Mouse (Mus musculus) forebrain, embryonic 15.5 days (tissue): ENCODE results near the gene Ctse. TPM values are rescaled to one million over a fixed set of nuclear protein-coding genes. Genes with fewer than 3 reads are reported as not detected.

Source experiments
- ATAC-seq: fragments of 200-750 bp; cut with Nextera tagmentation; replicated peaks from 2 replicates; pipeline ENCODE4 v1.8.0; 2017; ENCODE audit warnings: mild to moderate bottlenecking, moderate TSS enrichment, moderate library complexity
- H3K27ac ChIP-seq: fragments of 300-500 bp; sonication (generic); replicated peaks from 2 replicates; pipeline ENCODE4 v1.5.1; 2015; ENCODE audit warnings: mild to moderate bottlenecking, inconsistent platforms
- H3K27me3 ChIP-seq: fragments of 300-500 bp; sonication (generic); 2 replicates; pipeline ENCODE4 v1.6.1; 2015; ENCODE audit warnings: inconsistent platforms
- H3K36me3 ChIP-seq: fragments of 300-500 bp; sonication (generic); 2 replicates; pipeline ENCODE4 v1.6.1; 2015; ENCODE audit warnings: mild to moderate bottlenecking, inconsistent platforms
- H3K4me1 ChIP-seq: fragments of 300-500 bp; sonication (generic); 2 replicates; pipeline ENCODE4 v1.6.1; 2015; ENCODE audit warnings: inconsistent platforms
- H3K4me2 ChIP-seq: fragments of 300-500 bp; sonication (generic); replicated peaks from 2 replicates; pipeline ENCODE4 v1.6.1; 2015; ENCODE audit warnings: mild to moderate bottlenecking, inconsistent platforms
- H3K4me3 ChIP-seq: fragments of 300-500 bp; sonication (generic); 2 replicates; pipeline ENCODE4 v1.5.1; 2015; ENCODE audit warnings: mild to moderate bottlenecking, inconsistent platforms
- H3K9ac ChIP-seq: fragments of 300-500 bp; sonication (generic); replicated peaks from 2 replicates; pipeline ENCODE4 v1.6.1; 2015; ENCODE audit warnings: mild to moderate bottlenecking, inconsistent platforms
- H3K9me3 ChIP-seq: fragments of 300-500 bp; sonication (generic); 2 replicates; pipeline ENCODE4 v1.6.1; 2016; ENCODE audit warnings: inconsistent platforms
- WGBS: fragments of 180-500 bp; shearing (Covaris S2); methylation state at CpG from one replicate; pipeline ENCODE4 v1.1.7; 2015; ENCODE audit warnings: mixed read lengths; 5-methylcytosine and 5-hydroxymethylcytosine counted together
- polyA plus RNA-seq: library from polyadenylated mRNA; unstranded; fragments of >200 nt; fragmentation: Nextera tagmentation; extraction: Ambion mirVana; gene quantifications from 2 replicates; pipeline ENCODE4 v1.2.1, GENCODE M21; 2015

Ctse gene
- polyA plus RNA-seq, 1 experiment from 2014 or later: not detected

GRCm38 (mm10) chr1:131659512-131660085 is 21.5 kb downstream of the Ctse start:
- no peak overlapping the region for H3K9ac ChIP-seq
- H3K4me1 ChIP-seq: peaks cover 7% of the 10 kb centered on the region
- no peak overlapping the region for H3K4me2 ChIP-seq
- H3K27ac ChIP-seq: no peak overlapping the region
- no peak for ATAC-seq
- no peaks in the 10 kb centered on the region for H3K27me3 ChIP-seq
- no peaks in the 10 kb centered on the region for H3K36me3 ChIP-seq
- WGBS: 59% methylated on average over 5 of the region's 5 CpGs
- H3K9me3 ChIP-seq: no peaks in the 10 kb centered on the region
- H3K4me3 ChIP-seq: no peak overlapping the region

GRCm38 (mm10) chr1:131660266-131660665 is 22.2 kb downstream of the Ctse start:
- WGBS: 87% methylated on average over 2 of the region's 2 CpGs
- H3K4me2 ChIP-seq: no peak overlapping the region
- no peaks in the 10 kb centered on the region for H3K27me3 ChIP-seq
- no peak overlapping the region for H3K4me3 ChIP-seq
- H3K4me1 ChIP-seq: peaks cover 7% of the 10 kb centered on the region
- H3K27ac ChIP-seq: no peak overlapping the region
- no peak overlapping the region for H3K9ac ChIP-seq
- no peak for ATAC-seq
- H3K36me3 ChIP-seq: no peaks in the 10 kb centered on the region
- H3K9me3 ChIP-seq: no peaks in the 10 kb centered on the region

- 82% methylated on average over 7 of the region's 7 CpGs for WGBS
- H3K4me2 ChIP-seq: no peak overlapping the region
- no peak overlapping the region for H3K27ac ChIP-seq
- no peaks in the 10 kb centered on the region for H3K27me3 ChIP-seq
- no peaks in the 10 kb centered on the region for H3K9me3 ChIP-seq
- H3K4me3 ChIP-seq: no peak overlapping the region
- H3K9ac ChIP-seq: no peak overlapping the region
- H3K36me3 ChIP-seq: no peaks in the 10 kb centered on the region
- ATAC-seq: no peak
- H3K4me1 ChIP-seq: peaks cover 7% of the 10 kb centered on the region
These were observed 22.8 kb downstream of the Ctse start for GRCm38 (mm10) chr1:131660716-131661472.

DNA sequence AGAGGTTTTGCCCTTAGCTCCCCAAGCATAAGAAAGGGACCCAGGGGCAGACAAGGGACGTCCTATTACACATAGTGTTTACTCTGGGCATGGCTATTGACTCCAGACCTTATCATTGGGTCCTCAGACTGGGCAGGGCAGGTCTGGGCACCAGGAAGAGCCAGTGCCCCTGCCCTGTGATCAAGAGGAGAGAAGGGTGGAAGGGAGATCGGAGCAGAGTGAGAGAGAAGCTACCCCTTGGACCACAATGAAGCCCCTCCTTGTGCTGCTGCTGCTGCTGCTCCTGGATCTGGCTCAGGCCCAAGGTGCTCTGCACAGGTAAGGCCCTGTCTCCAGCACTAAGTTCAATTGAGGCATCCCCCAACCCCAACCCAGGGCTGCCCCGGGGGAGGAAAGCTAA is 23.6 kb downstream of the Ctse start:
- H3K4me2 ChIP-seq: no peak overlapping the region
- no peaks in the 10 kb centered on the region for H3K27me3 ChIP-seq
- H3K9me3 ChIP-seq: no peaks in the 10 kb centered on the region
- 70% methylated on average over 3 of the region's 3 CpGs for WGBS
- H3K36me3 ChIP-seq: no peaks in the 10 kb centered on the region
- ATAC-seq: no peak
- H3K4me3 ChIP-seq: no peak overlapping the region
- H3K4me1 ChIP-seq: peaks cover 7% of the 10 kb centered on the region
- H3K27ac ChIP-seq: no peak overlapping the region
- no peak overlapping the region for H3K9ac ChIP-seq

DNA sequence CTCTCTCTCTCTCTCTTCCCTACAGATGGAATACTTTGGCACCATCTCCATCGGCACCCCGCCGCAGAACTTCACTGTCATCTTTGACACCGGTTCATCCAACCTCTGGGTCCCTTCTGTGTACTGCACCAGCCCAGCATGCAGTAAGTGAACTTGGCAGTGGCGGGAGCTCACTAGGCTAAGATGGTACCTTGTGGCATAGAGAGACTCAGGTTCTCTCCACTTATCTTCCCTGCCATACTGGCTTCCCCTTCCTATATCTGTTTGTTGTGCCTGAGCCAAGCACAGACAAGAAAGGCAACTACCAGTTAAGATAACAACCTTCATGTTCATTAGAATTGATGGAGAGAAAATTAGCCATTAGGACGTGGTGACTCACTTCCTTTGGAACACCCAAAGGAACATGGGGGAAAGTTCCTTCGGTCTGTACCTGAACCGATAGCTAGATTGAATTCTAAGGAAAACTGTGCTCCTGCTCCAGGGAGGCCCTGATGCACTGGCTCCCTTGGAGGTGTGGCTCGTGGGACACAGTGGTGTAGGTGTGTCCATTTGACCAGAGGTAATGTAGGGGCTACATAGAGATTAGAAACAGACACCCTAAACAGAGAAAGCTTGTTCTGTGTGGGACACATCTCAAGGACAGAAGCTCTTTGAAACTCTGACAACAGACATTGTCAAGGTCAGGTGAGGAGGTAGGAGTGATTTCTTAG is 25.3 kb downstream of the Ctse start:
- WGBS: 88% methylated on average over 9 of the region's 9 CpGs
- no peaks in the 10 kb centered on the region for H3K4me1 ChIP-seq
- no peaks in the 10 kb centered on the region for H3K27me3 ChIP-seq
- ATAC-seq: no peak
- H3K4me2 ChIP-seq: no peak overlapping the region
- no peak overlapping the region for H3K4me3 ChIP-seq
- no peak overlapping the region for H3K9ac ChIP-seq
- no peaks in the 10 kb centered on the region for H3K9me3 ChIP-seq
- no peaks in the 10 kb centered on the region for H3K36me3 ChIP-seq
- H3K27ac ChIP-seq: no peak overlapping the region

GRCm38 (mm10) chr1:131664136-131664535 is 26.0 kb downstream of the Ctse start:
- no peak for ATAC-seq
- Histone ChIP-seq H3K27me3 (no peaks in the 10 kb centered on the region), H3K4me2 (no peak overlapping the region), H3K27ac (no peak overlapping the region), H3K36me3 (no peaks in the 10 kb centered on the region), H3K4me1 (no peaks in the 10 kb centered on the region), H3K9me3 (no peaks in the 10 kb centered on the region), H3K4me3 (no peak overlapping the region), H3K9ac (no peak overlapping the region)
- WGBS: 93% methylated on average over 5 of the region's 5 CpGs

- ATAC-seq: no peak
- Histone ChIP-seq H3K4me3 (no peak overlapping the region), H3K9ac (no peak overlapping the region), H3K4me1 (no peaks in the 10 kb centered on the region), H3K4me2 (no peak overlapping the region), H3K36me3 (no peaks in the 10 kb centered on the region), H3K9me3 (no peaks in the 10 kb centered on the region), H3K27ac (no peak overlapping the region), H3K27me3 (no peaks in the 10 kb centered on the region)
- WGBS: 50% methylated on average over 1 of the region's 1 CpGs
These were observed 27.8 kb downstream of the Ctse start for GRCm38 (mm10) chr1:131665886-131666285.

GRCm38 (mm10) chr1:131671113-131671512 is 33.0 kb downstream of the Ctse start:
- no peak for ATAC-seq

GRCm38 (mm10) chr1:131672361-131672760 is 34.3 kb downstream of the Ctse start:
- Histone ChIP-seq H3K4me3 (no peak overlapping the region), H3K4me1 (no peaks in the 10 kb centered on the region), H3K9me3 (no peaks in the 10 kb centered on the region), H3K27me3 (no peaks in the 10 kb centered on the region), H3K4me2 (no peak overlapping the region), H3K36me3 (no peaks in the 10 kb centered on the region), H3K27ac (no peak overlapping the region), H3K9ac (no peak overlapping the region)
- no peak for ATAC-seq
- WGBS: 86% methylated on average over 7 of the region's 7 CpGs

More at GRCm38 (mm10) chr1:131671113-131671512, 33.0 kb downstream of the Ctse start:
- Histone ChIP-seq H3K4me2 (no peak overlapping the region), H3K9ac (no peak overlapping the region), H3K27me3 (no peaks in the 10 kb centered on the region), H3K27ac (no peak overlapping the region), H3K36me3 (no peaks in the 10 kb centered on the region), H3K9me3 (no peaks in the 10 kb centered on the region), H3K4me3 (no peak overlapping the region), H3K4me1 (no peaks in the 10 kb centered on the region)
- WGBS: 91% methylated on average over 8 of the region's 8 CpGs

DNA sequence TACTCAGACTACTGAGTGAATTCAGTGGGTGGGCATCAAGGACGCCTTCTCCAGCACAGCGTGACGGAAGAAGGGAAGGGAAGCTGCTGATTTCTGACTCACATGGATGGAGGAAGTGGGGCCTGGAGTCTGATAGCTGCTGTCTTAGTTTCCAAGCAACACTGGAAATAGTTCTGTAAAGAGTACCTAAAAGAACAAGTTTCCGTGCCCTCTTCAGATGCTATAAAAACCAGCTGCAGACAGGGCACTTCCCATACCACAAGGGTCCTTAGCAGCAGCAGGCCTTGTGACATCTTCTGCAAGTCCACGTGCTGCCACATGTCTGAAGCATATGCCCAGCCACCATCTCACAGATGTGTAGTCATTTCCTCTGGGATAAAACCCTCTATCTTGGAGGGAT is 41.5 kb downstream of the Ctse start:
- Histone ChIP-seq H3K36me3 (no peaks in the 10 kb centered on the region), H3K27ac (no peak overlapping the region), H3K9me3 (no peaks in the 10 kb centered on the region), H3K4me2 (no peak overlapping the region), H3K9ac (no peak overlapping the region), H3K27me3 (no peaks in the 10 kb centered on the region), H3K4me3 (no peak overlapping the region), H3K4me1 (no peaks in the 10 kb centered on the region)
- no peak for ATAC-seq
- 91% methylated on average over 5 of the region's 5 CpGs for WGBS

DNA sequence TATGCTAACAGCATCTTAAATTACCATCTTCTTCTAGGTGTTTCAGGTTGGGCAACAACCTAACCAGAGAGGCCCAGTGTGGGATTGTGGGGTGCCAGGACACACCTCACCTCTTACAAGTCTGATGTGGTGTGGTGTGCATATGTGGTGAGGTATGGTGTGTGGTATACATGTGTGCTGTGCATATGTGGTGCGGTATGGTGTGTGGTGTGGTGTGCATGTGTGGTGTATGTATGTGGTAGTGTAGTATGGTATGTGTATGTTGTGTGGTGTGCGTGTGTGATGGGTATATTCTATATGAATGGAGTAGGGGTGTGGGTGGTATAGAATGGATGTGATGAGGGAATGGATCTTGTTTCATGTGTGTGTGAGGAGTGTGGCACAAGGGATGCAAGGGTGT is 49.6 kb downstream of the Ctse start:
- Histone ChIP-seq H3K27ac (no peak overlapping the region), H3K9ac (no peak overlapping the region), H3K4me1 (no peaks in the 10 kb centered on the region), H3K4me2 (no peak overlapping the region), H3K27me3 (no peaks in the 10 kb centered on the region), H3K9me3 (no peaks in the 10 kb centered on the region), H3K4me3 (no peak overlapping the region), H3K36me3 (no peaks in the 10 kb centered on the region)
- ATAC-seq: no peak
- WGBS: 88% methylated on average over 2 of the region's 2 CpGs

DNA sequence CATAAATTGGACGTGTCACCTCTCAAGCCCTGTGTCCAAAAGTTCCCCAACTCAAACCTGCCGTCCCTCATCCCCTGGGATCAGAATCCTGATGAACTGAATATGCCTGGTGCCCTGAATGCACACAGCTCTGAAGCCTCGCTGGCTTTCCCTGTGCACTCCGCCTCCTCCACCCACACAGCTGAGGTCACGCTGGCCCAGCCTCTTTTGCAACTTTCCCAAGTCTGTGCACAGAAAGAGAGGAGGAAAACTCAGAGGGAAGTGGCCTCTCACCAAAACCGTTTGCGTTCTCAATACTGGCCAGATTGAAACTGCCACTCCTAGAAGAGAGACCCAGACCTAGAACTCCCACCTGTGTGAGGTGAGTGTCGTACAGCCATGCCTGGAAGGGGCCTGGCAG is 50.4 kb downstream of the Ctse start, which contains the start of gene Rab7b:
Gene Rab7b (plus strand): TSS at position 221 of the 400 bp plus-strand sequence.
- Histone ChIP-seq H3K9me3 (no peaks in the 10 kb centered on the region), H3K36me3 (no peaks in the 10 kb centered on the region), H3K27me3 (no peaks in the 10 kb centered on the region), H3K27ac (no peak within 1 kb of the TSS), H3K4me1 (no peaks in the 10 kb centered on the region), H3K4me2 (no peak within 1 kb of the TSS), H3K9ac (no peak within 1 kb of the TSS), H3K4me3 (no peak within 1 kb of the TSS)
- 63% methylated on average over 8 of the region's 8 CpGs for WGBS
- no peak for ATAC-seq
